Mouse (Mus musculus): ENCODE data around the gene Sf3b6. TPM values are rescaled to one million over a fixed set of nuclear protein-coding genes. Genes with fewer than 3 reads are reported as not detected.

Gene Sf3b6
- polyA plus RNA-seq, 1 experiment from 2014 or later: 314 TPM

- H3K9ac ChIP-seq: no peak overlapping the region
- no peak overlapping the region for H3K4me3 ChIP-seq
- no peaks in the 10 kb centered on the region for H3K36me3 ChIP-seq
- WGBS: 69% methylated on average over 4 of the region's 4 CpGs
- ATAC-seq (ENCODE audit: insufficient number of reproducible peaks, insufficient read depth, low FRiP score, low TSS enrichment): no peak
- no peaks in the 10 kb centered on the region for H3K27me3 ChIP-seq
- no peak overlapping the region for H3K27ac ChIP-seq
- no peaks in the 10 kb centered on the region for H3K9me3 ChIP-seq
- H3K4me2 ChIP-seq (replicated peaks): no peak overlapping the region
- H3K4me1 ChIP-seq: no peaks in the 10 kb centered on the region
These were observed 54.9 kb downstream of the Sf3b6 start for GRCm38 (mm10) chr12:4872273-4872672.

GRCm38 (mm10) chr12:4872983-4873477, 55.7 kb downstream of the Sf3b6 start:
- no peak overlapping the region for H3K9ac ChIP-seq
- H3K4me3 ChIP-seq: no peak overlapping the region
- WGBS: 81% methylated on average over 5 of the region's 5 CpGs
- no peaks in the 10 kb centered on the region for H3K36me3 ChIP-seq
- no peaks in the 10 kb centered on the region for H3K4me1 ChIP-seq
- no peaks in the 10 kb centered on the region for H3K9me3 ChIP-seq
- H3K27ac ChIP-seq: no peak overlapping the region
- H3K4me2 ChIP-seq (replicated peaks): no peak overlapping the region
- H3K27me3 ChIP-seq: no peaks in the 10 kb centered on the region
- ATAC-seq (ENCODE audit: insufficient number of reproducible peaks, insufficient read depth, low FRiP score, low TSS enrichment): no peak

GRCm38 (mm10) chr12:4873531-4873930, 56.2 kb downstream of the Sf3b6 start:
- WGBS: 80% methylated on average over 6 of the region's 6 CpGs

GRCm38 (mm10) chr12:4874161-4874927, 57.0 kb downstream of the Sf3b6 start, which contains the start of gene Mfsd2b:
TSS of gene Mfsd2b (minus strand) at chr12:4874359.
- 7% methylated on average over 24 of the region's 24 CpGs for WGBS
- peak within 1 kb of the TSS; percentile 58 for H3K4me2 ChIP-seq (replicated peaks)
- peak within 1 kb of the TSS; percentile 12; the same call in 1 of the 2 replicates for H3K9ac ChIP-seq
- H3K36me3 ChIP-seq: peaks cover 4% of the 10 kb centered on the region; the same call in 1 of the 2 replicates
- H3K27me3 ChIP-seq: no peaks in the 10 kb centered on the region
- no peak within 1 kb of the TSS for H3K27ac ChIP-seq
- no peaks in the 10 kb centered on the region for H3K4me1 ChIP-seq
- peak; percentile 72 for ATAC-seq (ENCODE audit: insufficient number of reproducible peaks, insufficient read depth, low FRiP score, low TSS enrichment)
- peak within 1 kb of the TSS; percentile 25 for H3K4me3 ChIP-seq
- no peaks in the 10 kb centered on the region for H3K9me3 ChIP-seq

More at GRCm38 (mm10) chr12:4873531-4873930, 56.2 kb downstream of the Sf3b6 start:
- Histone ChIP-seq H3K9me3 (no peaks in the 10 kb centered on the region), H3K36me3 (no peaks in the 10 kb centered on the region), H3K9ac (no peak overlapping the region; the same call in 1 of the 2 replicates), H3K4me3 (peak overlapping the region; percentile 25; the same call in 1 of the 2 replicates), H3K27ac (no peak overlapping the region), H3K4me1 (no peaks in the 10 kb centered on the region), H3K4me2 (replicated peaks) (peak overlapping the region; percentile 58), H3K27me3 (no peaks in the 10 kb centered on the region)
- ATAC-seq (ENCODE audit: insufficient number of reproducible peaks, insufficient read depth, low FRiP score, low TSS enrichment): no peak

- no peaks in the 10 kb centered on the region for H3K4me1 ChIP-seq
- no peak overlapping the region for H3K27ac ChIP-seq
- ATAC-seq (ENCODE audit: insufficient number of reproducible peaks, insufficient read depth, low FRiP score, low TSS enrichment): no peak
- H3K9ac ChIP-seq: no peak overlapping the region
- H3K27me3 ChIP-seq: no peaks in the 10 kb centered on the region
- peaks cover 8% of the 10 kb centered on the region; the same call in 1 of the 2 replicates for H3K36me3 ChIP-seq
- 87% methylated on average over 8 of the region's 8 CpGs for WGBS
- H3K4me2 ChIP-seq (replicated peaks): no peak overlapping the region
- no peaks in the 10 kb centered on the region for H3K9me3 ChIP-seq
- no peak overlapping the region for H3K4me3 ChIP-seq
These were observed 58.3 kb downstream of the Sf3b6 start for GRCm38 (mm10) chr12:4875623-4876022.

Other genes with a start within 250 kb of the Sf3b6 start
- gene Itsn2, start 224.9 kb upstream of the Sf3b6 start, polyA plus RNA-seq (2016; fragmentation: Nextera tagmentation; extraction: Ambion mirVana): 28.2 and 29.7 TPM in 2 replicates
- not detected in 2 replicates for gene Gm3625, start 224.6 kb upstream of the Sf3b6 start, polyA plus RNA-seq (2016; fragmentation: Nextera tagmentation; extraction: Ambion mirVana)
- gene Fam228a, start 79.1 kb upstream of the Sf3b6 start, polyA plus RNA-seq (2016; fragmentation: Nextera tagmentation; extraction: Ambion mirVana): 0.47 and 0.80 TPM in 2 replicates
- gene Pfn4, start 48.5 kb upstream of the Sf3b6 start, polyA plus RNA-seq (2016; fragmentation: Nextera tagmentation; extraction: Ambion mirVana): 4.6 and 5.0 TPM in 2 replicates
- gene Fam228b, start 48.3 kb upstream of the Sf3b6 start, polyA plus RNA-seq (2016; fragmentation: Nextera tagmentation; extraction: Ambion mirVana): 2.6 and 5.0 TPM in 2 replicates
- gene Fkbp1b, start 24.0 kb downstream of the Sf3b6 start, polyA plus RNA-seq (2016; fragmentation: Nextera tagmentation; extraction: Ambion mirVana): 16.6 and 24.4 TPM in 2 replicates
- gene Wdcp, start 25.8 kb downstream of the Sf3b6 start, polyA plus RNA-seq (2016; fragmentation: Nextera tagmentation; extraction: Ambion mirVana): 24.4 and 26.6 TPM in 2 replicates
- gene Mfsd2b, start 56.8 kb downstream of the Sf3b6 start, polyA plus RNA-seq (2016; fragmentation: Nextera tagmentation; extraction: Ambion mirVana): 2.9 and 4.2 TPM in 2 replicates
- 27.3 and 28.1 TPM in 2 replicates for gene Ubxn2a, start 90.2 kb downstream of the Sf3b6 start, polyA plus RNA-seq (2016; fragmentation: Nextera tagmentation; extraction: Ambion mirVana)
- gene Atad2b, start 99.8 kb downstream of the Sf3b6 start, polyA plus RNA-seq (2016; fragmentation: Nextera tagmentation; extraction: Ambion mirVana): 22.3 and 23.0 TPM in 2 replicates

Data from embryonic facial prominence, embryonic 12.5 days (tissue).